ENCODE assay signal across 7 mouse cellular contexts in genomic region chr6:99263061-99263885, GRCm38 (mm10).
A peak's percentile ranks its signal among the peaks of the same experiment; 100 is the strongest.
DNase-seq lines count a peak whose midpoint lies in the region; ATAC-seq and TF ChIP-seq lines count a peak whose summit lies in the region.

No protein-coding gene starts in this region.

- no peak for DNase-seq in lung, postnatal 25 days (ENCODE audit: low spot score)
- peak; percentile 36 for DNase-seq in brain, embryonic 14.5 days (ENCODE audit: low read depth)
- DNase-seq in stomach, postnatal 0 days (ENCODE audit: low spot score), result no peak
- no peak for DNase-seq in gastrocnemius, postnatal 25 days
- no peak for DNase-seq in gastrocnemius, adult 2 months

- no peaks in the 10 kb centered on the region for H3K27me3 ChIP-seq in lung, embryonic 15.5 days
- H3K27me3 ChIP-seq in liver, embryonic 12.5 days (replicated peaks), result no peaks in the 10 kb centered on the region
- H3K27me3 ChIP-seq in stomach, postnatal 0 days (ENCODE audit: control insufficient read depth, insufficient read depth, low read length), result no peaks in the 10 kb centered on the region

- H3K9ac ChIP-seq in lung, embryonic 15.5 days, result no peak overlapping the region
- H3K9ac ChIP-seq in liver, embryonic 12.5 days, result no peak overlapping the region
- H3K9ac ChIP-seq in stomach, postnatal 0 days (ENCODE audit: low read length), result no peak overlapping the region

- peaks cover 50% of the 10 kb centered on the region for H3K4me1 ChIP-seq in lung, embryonic 15.5 days
- peaks cover 46% of the 10 kb centered on the region for H3K4me1 ChIP-seq in liver, embryonic 12.5 days
- H3K4me1 ChIP-seq in stomach, postnatal 0 days (replicated peaks; ENCODE audit: control insufficient read depth, insufficient read depth), result peaks cover 15% of the 10 kb centered on the region

- no peaks in the 10 kb centered on the region for H3K9me3 ChIP-seq in lung, embryonic 15.5 days
- H3K9me3 ChIP-seq in liver, embryonic 12.5 days (replicated peaks), result no peaks in the 10 kb centered on the region
- H3K9me3 ChIP-seq in stomach, postnatal 0 days (ENCODE audit: control insufficient read depth, low read length), result no peaks in the 10 kb centered on the region

- no peak for ATAC-seq in lung, embryonic 15.5 days (ENCODE audit: borderline replicate concordance, extremely low read depth, low FRiP score, low TSS enrichment)
- no peak for ATAC-seq in liver, embryonic 12.5 days
- ATAC-seq in stomach, postnatal 0 days (ENCODE audit: low FRiP score, low TSS enrichment), result no peak

- H3K36me3 ChIP-seq in lung, embryonic 15.5 days, result no peaks in the 10 kb centered on the region
- no peaks in the 10 kb centered on the region for H3K36me3 ChIP-seq in liver, embryonic 12.5 days
- H3K36me3 ChIP-seq in stomach, postnatal 0 days (ENCODE audit: control insufficient read depth, insufficient read depth, low read length), result no peaks in the 10 kb centered on the region

- intact Hi-C loops in gastrocnemius, adult 2 months (cut with DNase I), result loop anchor here (10.0 kb wide), 2 partner anchors 182 to 262 kb away; partner anchors contain the start of gene Foxp1

- peak overlapping the region; percentile 53; the same call in 1 of the 2 replicates for H3K4me2 ChIP-seq in lung, embryonic 15.5 days
- peak overlapping the region; percentile 15 for H3K4me2 ChIP-seq in liver, embryonic 12.5 days
- H3K4me2 ChIP-seq in stomach, postnatal 0 days (replicated peaks; ENCODE audit: low read depth), result peak overlapping the region; percentile 21; the same call in 1 of the 2 replicates

- no peak for TF ChIP-seq CTCF in brain, embryonic 14.5 days (IDR thresholded peaks at IDR 0.05; ENCODE audit: borderline replicate concordance, extremely low read depth, insufficient read depth, insufficient read length)
- TF ChIP-seq CTCF in stomach, postnatal 0 days (IDR thresholded peaks at IDR 0.05; ENCODE audit: low read depth), result no peak
- no peak for TF ChIP-seq CTCF in gastrocnemius, adult 2 months (IDR thresholded peaks at IDR 0.05)

- no peak for TF ChIP-seq POLR2A in brain, embryonic 14.5 days (IDR thresholded peaks at IDR 0.05; ENCODE audit: borderline replicate concordance, extremely low read depth, insufficient read depth, insufficient read length, poor library complexity, severe bottlenecking)

- H3K27ac ChIP-seq in lung, embryonic 15.5 days, result peak overlapping the region; percentile 44; the same call in 1 of the 2 replicates
- H3K27ac ChIP-seq in liver, embryonic 12.5 days, result peak overlapping the region; percentile 22; the same call in 1 of the 2 replicates
- H3K27ac ChIP-seq in stomach, postnatal 0 days (replicated peaks), result 0 out of 2 replicates have a peak overlapping the region, but pooled peaks have one; percentile 18
- no peak overlapping the region for H3K27ac ChIP-seq in gastrocnemius, adult 2 months

- H3K4me3 ChIP-seq in lung, embryonic 15.5 days, result no peak overlapping the region
- H3K4me3 ChIP-seq in liver, embryonic 12.5 days, result no peak overlapping the region
- no peak overlapping the region for H3K4me3 ChIP-seq in stomach, postnatal 0 days (ENCODE audit: low read depth, low read length)
- no peak overlapping the region for H3K4me3 ChIP-seq in gastrocnemius, adult 2 months

- 27% methylated on average over 12 of the region's 12 CpGs for WGBS in lung, embryonic 15.5 days
- 14% methylated on average over 11 of the region's 12 CpGs for WGBS in liver, embryonic 12.5 days (ENCODE audit: insufficient replicate concordance)
- 30% methylated on average over 12 of the region's 12 CpGs for WGBS in stomach, postnatal 0 days

- TF ChIP-seq EP300 in stomach, postnatal 0 days (optimal IDR thresholded peaks at IDR 0.05), result no peak
